Mouse (Mus musculus) olfactory bulb, adult 2 months (tissue): ENCODE data around the gene Dhrs3.

Experiments used
- CTCF ChIP-seq: fragments of 200-500 bp; IDR thresholded peaks from 2 replicates; pipeline ENCODE4 v1.5.1; 2012; ENCODE audit warnings: low read depth, mild to moderate bottlenecking, low read length, moderate library complexity; ENCODE audit not compliant: insufficient read depth
- POLR2A ChIP-seq: fragments of 200-500 bp; IDR thresholded peaks from 2 replicates; pipeline ENCODE4 v1.6.1; 2012; ENCODE audit warnings: mild to moderate bottlenecking, low read depth, low read length, moderate library complexity; ENCODE audit not compliant: insufficient read depth

- TF ChIP-seq CTCF: no peak
- TF ChIP-seq POLR2A: no peak
These were observed 63.7 kb downstream of the Dhrs3 start for GRCm38 (mm10) chr4:144956293-144956692.
